Mouse (Mus musculus) CH12.LX (cell line): ENCODE data around the gene Cnr2.

ENCODE experiments used
- CHD2 ChIP-seq: IDR thresholded peaks from 2 replicates; pipeline ENCODE4 v1.6.1; 2011; ENCODE audit warnings: low read length, improper control_type of control experiment
- CTCF ChIP-seq, 2 experiments: IDR thresholded peaks in 1 of 2; conservative IDR thresholded peaks in 1 of 2; 2 replicates each; pipeline ENCODE4 v1.5.1; 2011 to 2012; ENCODE audit warnings: low read depth in 2 of 2, low read length in 2 of 2, improper control_type of control experiment in 1 of 2, inconsistent platforms in 1 of 2, mild to moderate bottlenecking in 1 of 2, moderate library complexity in 1 of 2
- EP300 ChIP-seq: IDR thresholded peaks from 2 replicates; pipeline ENCODE4 v1.6.1; 2011; ENCODE audit warnings: low read length, improper control_type of control experiment
- HCFC1 ChIP-seq: IDR thresholded peaks from 2 replicates; pipeline ENCODE4 v1.6.1; 2012; ENCODE audit warnings: low read depth, mild to moderate bottlenecking, inconsistent platforms, low read length, improper control_type of control experiment
- MAFK ChIP-seq: IDR thresholded peaks from 2 replicates; pipeline ENCODE4 v1.6.1; 2011; ENCODE audit warnings: low read length, improper control_type of control experiment; ENCODE audit not compliant: insufficient replicate concordance
- MAX ChIP-seq: IDR thresholded peaks from 2 replicates; pipeline ENCODE4 v1.6.1; 2011; ENCODE audit warnings: low read length, improper control_type of control experiment
- MYC ChIP-seq: IDR thresholded peaks from 2 replicates; pipeline ENCODE4 v1.6.1; 2011; ENCODE audit warnings: low read depth, mild to moderate bottlenecking, improper control_type of control experiment, low read length
- NRF1 ChIP-seq: IDR thresholded peaks from 2 replicates; pipeline ENCODE4 v1.6.1; 2014; ENCODE audit warnings: low read depth, mild to moderate bottlenecking, inconsistent platforms, low read length, improper control_type of control experiment, moderate library complexity
- POLR2A ChIP-seq: IDR thresholded peaks from 2 replicates; pipeline ENCODE4 v1.6.1; 2011; ENCODE audit warnings: low read depth, mild to moderate bottlenecking, improper control_type of control experiment, low read length
- ZC3H11A ChIP-seq: IDR thresholded peaks from 2 replicates; pipeline ENCODE4 v1.6.1; 2012; ENCODE audit warnings: low read depth, mild to moderate bottlenecking, inconsistent platforms, low read length, improper control_type of control experiment
- ZKSCAN1 ChIP-seq: IDR thresholded peaks from 2 replicates; pipeline ENCODE4 v1.6.1; 2012; ENCODE audit warnings: low read depth, inconsistent platforms, low read length, improper control_type of control experiment, borderline replicate concordance
- ZNF384 ChIP-seq: IDR thresholded peaks from 2 replicates; pipeline ENCODE4 v1.6.1; 2012; ENCODE audit warnings: low read depth, low read length, improper control_type of control experiment, inconsistent platforms

- TF ChIP-seq CTCF (conservative IDR thresholded peaks at IDR 0.05 in 1 of 2, IDR thresholded peaks at IDR 0.05 in 1 of 2; ENCODE audit: low read depth in 2 of 2, low read length in 2 of 2) (no peak), POLR2A (peak; percentile 41; the same call in 1 of the 2 replicates), CHD2 (0 out of 2 replicates have a peak, but pooled peaks have one; percentile 5), MAX (0 out of 2 replicates have a peak, but pooled peaks have one; percentile 15), ZC3H11A (no peak), ZNF384 (no peak), MAFK (no peak), EP300 (0 out of 2 replicates have a peak, but pooled peaks have one; percentile 18), ZKSCAN1 (no peak), HCFC1 (0 out of 2 replicates have a peak, but pooled peaks have one; percentile 14), NRF1 (no peak), MYC (no peak)
These were observed 26.3 kb downstream of the Cnr2 start for GRCm38 (mm10) chr4:135921257-135922120.
